Mouse (Mus musculus) heart, adult 18-20 months (tissue): ENCODE data around the gene Crip1. TPM values are rescaled to one million over a fixed set of nuclear protein-coding genes. Genes with fewer than 3 reads are reported as not detected.

ENCODE experiments used
- DNase-seq, 2 experiments: peaks; one replicate each; pipeline ENCODE4 v3.0.0; 2021 to 2022; ENCODE audit warnings: mixed read lengths in 1 of 2
- long read RNA-seq, 2 experiments: library from polyadenylated mRNA; stranded (forward); transcript quantifications; one replicate each; pipeline ENCODE4 v2.0.0; 2021
- total RNA-seq, 2 experiments: library from RNA; stranded (reverse); gene quantifications; 2 replicates each; pipeline ENCODE4 v1.2.3; 2021

Crip1 gene
- total RNA-seq: 100 to 1,000 TPM; 191 to 201 TPM
- long read RNA-seq, experiment 1, transcript Crip1-201 (5 exons, 445 nt): major isoform, 294 of 296 reads
- long read RNA-seq, experiment 1, partial matches to known transcripts: 2 of 296 reads
- long read RNA-seq, experiment 1, other reads (novel, unspliced or antisense): 0 of 296 reads
- long read RNA-seq, experiment 2, transcript Crip1-201 (5 exons, 445 nt): major isoform, 267 of 273 reads
- long read RNA-seq, experiment 2, partial matches to known transcripts: 3 of 273 reads
- long read RNA-seq, experiment 2, other reads (novel, unspliced or antisense): 1 of 273 reads

- peak; percentile 92 to 98 for DNase-seq
These were observed at the start of gene Crip1 for GRCm38 (mm10) chr12:113146112-113147057. Gene Crip1 (plus strand): TSS chr12:113146316.

GRCm38 (mm10) chr12:113097040-113097439, 49.1 kb upstream of the Crip1 start:
- DNase-seq: no peak

- peak; percentile 56 for DNase-seq
These were observed 48.3 kb upstream of the Crip1 start, which contains the start of gene Mta1 for GRCm38 (mm10) chr12:113097749-113098281. Gene Mta1 (plus strand): TSS chr12:113098278.

GRCm38 (mm10) chr12:113098530-113099151, 47.5 kb upstream of the Crip1 start:
- DNase-seq: no peak

- DNase-seq: no peak
These were observed 46.5 kb upstream of the Crip1 start for GRCm38 (mm10) chr12:113099470-113100237.

DNA sequence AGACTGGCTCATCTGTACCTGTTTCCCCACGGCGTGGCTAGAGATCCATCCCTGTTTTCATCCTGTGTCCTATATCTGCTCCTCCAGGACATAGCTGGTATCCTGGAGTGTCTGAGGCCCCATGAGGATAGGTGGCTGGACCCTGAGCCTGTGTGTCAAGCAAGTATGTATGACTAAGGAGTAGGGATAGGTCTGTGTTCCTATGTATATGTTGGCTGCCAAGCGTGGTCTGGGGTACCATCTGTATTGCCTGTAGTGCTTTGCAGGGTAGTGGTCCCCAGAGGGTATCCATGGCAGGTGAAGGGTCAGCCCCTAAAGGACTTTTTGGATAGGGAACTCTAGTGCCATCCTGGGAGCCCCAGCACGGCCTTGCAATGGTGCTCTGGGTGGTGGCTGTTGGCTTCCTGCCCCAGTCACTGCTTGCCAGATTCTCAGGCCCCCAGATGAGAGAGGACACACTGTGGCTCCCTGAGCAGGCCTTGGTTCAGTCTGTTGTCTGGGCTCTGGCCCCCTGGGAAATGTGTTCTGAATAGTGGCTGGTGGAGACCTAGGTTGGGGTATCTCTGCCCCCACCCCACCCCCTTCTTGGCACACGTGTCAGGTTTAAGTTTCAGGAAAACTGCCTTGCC, 45.6 kb upstream of the Crip1 start:
- peak; percentile 66 to 74 for DNase-seq

- no peak for DNase-seq
These were observed 44.7 kb upstream of the Crip1 start for GRCm38 (mm10) chr12:113101251-113101960.

DNA sequence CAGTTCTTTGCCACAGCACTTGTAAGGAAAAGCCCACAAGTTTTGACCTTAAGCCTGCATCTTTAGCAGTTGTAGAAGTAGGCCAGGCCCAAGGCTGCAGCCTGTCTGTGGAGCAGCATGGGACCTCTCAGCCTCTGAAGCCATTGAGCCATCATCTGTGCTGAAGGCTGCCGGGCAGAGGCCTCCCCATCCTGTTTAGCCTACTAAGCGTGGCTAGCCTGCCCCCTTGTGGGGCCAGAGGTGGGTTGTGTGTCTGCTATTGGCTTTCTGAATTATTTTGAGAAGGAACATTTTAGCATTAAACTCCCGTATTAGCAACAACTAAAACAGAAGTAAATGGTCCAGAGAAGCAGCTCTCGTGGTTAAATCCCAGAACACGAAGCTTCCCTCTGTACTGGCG, 43.7 kb upstream of the Crip1 start:
- peak; percentile 64 to 73 for DNase-seq

DNA sequence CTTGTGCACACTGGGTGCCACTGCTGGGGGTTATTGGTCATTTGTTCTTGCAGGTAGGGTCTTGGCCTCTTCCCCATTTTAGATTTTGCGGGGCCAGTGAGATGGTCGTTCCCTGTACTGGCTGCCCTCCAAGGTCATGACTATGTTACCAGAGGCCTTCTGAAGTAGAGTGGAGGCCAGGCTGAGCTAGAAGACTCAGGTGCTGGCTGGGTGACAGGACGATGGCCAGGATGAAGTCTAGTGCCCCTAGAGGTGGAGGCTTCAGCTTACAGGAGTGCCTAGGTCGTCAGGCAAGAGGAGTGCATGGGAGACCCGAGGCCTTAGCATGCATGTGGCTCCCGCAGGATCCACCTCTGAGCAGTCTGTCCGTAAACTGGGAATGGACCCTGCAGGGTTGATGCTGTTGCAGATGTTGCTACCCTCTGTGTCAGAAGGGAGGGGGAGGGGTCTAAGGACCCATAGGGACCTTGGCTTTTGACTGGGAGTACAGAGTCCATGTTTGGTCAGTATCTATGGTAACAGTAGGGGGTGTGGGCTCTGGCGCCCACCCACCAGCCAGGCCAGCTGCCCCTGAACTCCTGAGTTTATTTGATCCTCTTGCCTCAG, 42.2 kb upstream of the Crip1 start:
- no peak for DNase-seq

GRCm38 (mm10) chr12:113106386-113106785, 39.7 kb upstream of the Crip1 start:
- no peak for DNase-seq

GRCm38 (mm10) chr12:113107431-113108124, 38.5 kb upstream of the Crip1 start:
- DNase-seq: no peak

- no peak for DNase-seq
These were observed 37.4 kb upstream of the Crip1 start for GRCm38 (mm10) chr12:113108528-113109283.

GRCm38 (mm10) chr12:113109801-113110200, 36.3 kb upstream of the Crip1 start:
- DNase-seq: no peak

- no peak for DNase-seq
These were observed 32.0 kb upstream of the Crip1 start for GRCm38 (mm10) chr12:113114141-113114540.

- no peak for DNase-seq
These were observed 31.1 kb upstream of the Crip1 start for GRCm38 (mm10) chr12:113114856-113115538.

- DNase-seq: peak; percentile 87 to 95
These were observed 26.4 kb upstream of the Crip1 start for GRCm38 (mm10) chr12:113119516-113120410.

GRCm38 (mm10) chr12:113124726-113125125, 21.4 kb upstream of the Crip1 start:
- DNase-seq: no peak
